Mouse (Mus musculus) c-Kit-negative CD71-positive TER-119-positive erythroid progenitor cells, embryonic 14.5 days (primary cell): ENCODE results near the gene Ugdh.
A peak's percentile ranks its signal among the peaks of the same experiment; 100 is the strongest.

Experiments
- DNase-seq: peaks from one replicate; pipeline ENCODE4 v3.0.0-alpha.2; 2013; ENCODE audit warnings: low read depth, low spot score

Gene Ugdh

GRCm38 (mm10) chr5:65429441-65429840, 6.3 kb downstream of the Ugdh start:
- DNase-seq: no peak

GRCm38 (mm10) chr5:65428321-65428720, 7.4 kb downstream of the Ugdh start:
- DNase-seq: no peak

- DNase-seq: no peak
Observed at GRCm38 (mm10) chr5:65425251-65425650, 10.5 kb downstream of the Ugdh start.

GRCm38 (mm10) chr5:65424215-65424614, 11.5 kb downstream of the Ugdh start:
- DNase-seq: no peak

GRCm38 (mm10) chr5:65422803-65423202, 12.9 kb downstream of the Ugdh start:
- no peak for DNase-seq

- no peak for DNase-seq
Observed at GRCm38 (mm10) chr5:65420822-65421221, 14.9 kb downstream of the Ugdh start.

- no peak for DNase-seq
Observed at GRCm38 (mm10) chr5:65419136-65419535, 16.6 kb downstream of the Ugdh start.

GRCm38 (mm10) chr5:65415653-65416458, 19.9 kb downstream of the Ugdh start:
- peak; percentile 25 for DNase-seq

GRCm38 (mm10) chr5:65407989-65408388, 27.8 kb downstream of the Ugdh start:
- DNase-seq: no peak

GRCm38 (mm10) chr5:65401251-65401994, 34.3 kb downstream of the Ugdh start:
- DNase-seq: peak; percentile 59

GRCm38 (mm10) chr5:65394425-65394824, 41.3 kb downstream of the Ugdh start:
- DNase-seq: no peak

GRCm38 (mm10) chr5:65391753-65392152, 44.0 kb downstream of the Ugdh start:
- no peak for DNase-seq

GRCm38 (mm10) chr5:65390648-65391644, 44.8 kb downstream of the Ugdh start, which contains the start of the genes Rpl9 and Lias:
Gene Rpl9 (minus strand): TSS chr5:65391444.
Gene Lias (plus strand): TSS chr5:65391497.
- peak; percentile 96 for DNase-seq

GRCm38 (mm10) chr5:65387008-65387867, 48.5 kb downstream of the Ugdh start:
- no peak for DNase-seq

- no peak for DNase-seq
Observed at GRCm38 (mm10) chr5:65385704-65386103, 50.0 kb downstream of the Ugdh start.

GRCm38 (mm10) chr5:65374746-65375145, 61.0 kb downstream of the Ugdh start:
- no peak for DNase-seq

- DNase-seq: no peak
Observed at GRCm38 (mm10) chr5:65371551-65371950, 64.2 kb downstream of the Ugdh start.

GRCm38 (mm10) chr5:65367837-65368236, 67.9 kb downstream of the Ugdh start:
- DNase-seq: no peak
